Mouse (Mus musculus): ENCODE measurements around the gene Garem2. TPM values are rescaled to one million over a fixed set of nuclear protein-coding genes. Genes with fewer than 3 reads are reported as not detected.
"Not testable (repeated sequence)": the region's sequence is repeated elsewhere in the genome, so short reads cannot be mapped to it uniquely, and the experiment has no call there.

The Garem2 gene
- polyA plus RNA-seq (2014; fragmentation: Nextera tagmentation; extraction: Ambion mirVana) = 0.39 and 0.49 TPM in 2 replicates

DNA sequence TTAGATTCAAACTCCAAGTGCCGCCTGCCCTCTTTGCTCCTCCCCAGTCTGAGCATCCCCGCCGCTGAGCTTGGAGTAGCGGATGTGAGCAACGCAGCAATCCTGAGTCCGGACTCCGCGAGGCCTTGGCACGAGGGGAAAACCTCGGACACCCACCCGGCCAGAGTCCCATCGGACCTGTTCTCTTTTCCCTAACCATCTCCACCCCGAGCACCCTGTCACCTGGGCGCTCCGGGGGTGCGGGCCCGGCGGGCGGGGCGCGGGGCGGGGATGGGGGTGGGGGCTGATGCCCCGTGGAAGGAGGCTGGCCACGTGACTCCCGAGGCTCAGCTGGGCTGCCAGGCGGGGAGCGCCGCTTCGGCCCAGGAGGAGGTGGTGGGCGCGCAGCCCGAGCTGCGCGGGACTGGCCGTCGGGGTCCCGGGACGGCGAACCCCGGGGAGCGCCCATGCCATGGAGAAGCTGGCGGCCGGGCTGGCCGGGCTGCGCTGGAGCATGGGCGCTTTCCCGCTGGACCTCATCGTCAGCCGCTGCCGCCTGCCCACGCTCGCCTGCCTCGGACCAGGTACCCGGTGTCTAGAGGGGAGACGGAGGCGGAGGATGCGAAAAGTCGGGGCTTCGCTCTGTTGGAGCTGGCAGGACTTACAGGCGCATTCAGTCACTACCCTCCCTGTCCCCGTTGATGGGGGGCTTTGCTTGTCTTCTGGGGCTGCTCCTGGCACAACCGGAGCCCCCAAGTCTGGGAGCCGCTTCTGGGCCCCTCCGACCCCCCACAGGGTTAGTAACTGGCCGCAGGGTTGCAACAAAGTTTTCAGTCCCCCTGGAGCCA, at the start of gene Garem2:
TSS of gene Garem2 (plus strand) at position 321 of the 827 bp plus-strand sequence.
- H3K9me3 ChIP-seq (ENCODE audit: low read depth, low read length) = no peaks in the 10 kb centered on the region
- no peak for TF ChIP-seq CTCF (IDR thresholded peaks at IDR 0.05; ENCODE audit: low read depth)
- no peaks in the 10 kb centered on the region for H3K4me1 ChIP-seq (ENCODE audit: insufficient read depth)
- H3K4me2 ChIP-seq = peak within 1 kb of the TSS; percentile 93
- peaks cover 40% of the 10 kb centered on the region for H3K27me3 ChIP-seq (ENCODE audit: insufficient read depth, low read length)
- H3K9ac ChIP-seq = peak within 1 kb of the TSS; percentile 42
- DNase-seq = peak; percentile 78
- ATAC-seq (ENCODE audit: insufficient read depth) = peak; percentile 55; the same call in 1 of the 2 replicates
- H3K4me3 ChIP-seq (ENCODE audit: low read depth, low read length) = peak within 1 kb of the TSS; percentile 47
- H3K36me3 ChIP-seq (ENCODE audit: insufficient read depth) = no peaks in the 10 kb centered on the region
- no peak within 1 kb of the TSS for H3K27ac ChIP-seq (ENCODE audit: low read depth)
- under 1% methylated on average over 63 of the region's 65 CpGs for WGBS

DNA sequence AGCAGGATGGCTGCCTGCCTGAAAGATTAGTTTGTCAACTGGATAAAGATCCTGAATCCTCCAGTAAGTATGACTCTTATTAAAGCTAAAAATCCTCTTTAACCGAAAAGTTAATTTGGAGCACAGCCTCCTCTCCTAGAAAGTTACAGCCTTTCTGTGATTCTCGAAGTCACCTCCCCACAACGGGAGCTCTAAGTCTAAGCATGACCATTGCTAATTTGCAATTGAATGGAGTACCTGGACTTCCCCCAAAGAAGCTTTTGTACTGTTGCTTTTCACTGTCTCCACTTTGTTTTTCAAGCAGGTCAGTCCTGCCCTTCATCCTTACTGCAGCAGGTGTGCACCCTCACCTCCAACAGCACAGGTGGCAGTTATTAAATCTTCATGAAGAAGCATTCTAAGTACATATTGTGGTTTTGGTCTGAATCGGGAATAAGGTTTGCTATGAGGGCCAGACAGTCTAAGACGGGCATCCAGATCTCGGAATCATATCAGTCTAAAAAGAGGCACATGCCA, 46.7 kb upstream of the Garem2 start:
- no peak for ATAC-seq (ENCODE audit: insufficient read depth)
- H3K27me3 ChIP-seq (ENCODE audit: insufficient read depth, low read length) = no peaks in the 10 kb centered on the region
- H3K4me2 ChIP-seq = no peak overlapping the region
- 90% methylated on average over 6 of the region's 6 CpGs for WGBS
- DNase-seq = no peak
- H3K36me3 ChIP-seq (ENCODE audit: insufficient read depth) = peaks cover 43% of the 10 kb centered on the region
- no peak for TF ChIP-seq CTCF (IDR thresholded peaks at IDR 0.05; ENCODE audit: low read depth)
- no peaks in the 10 kb centered on the region for H3K9me3 ChIP-seq (ENCODE audit: low read depth, low read length)
- H3K27ac ChIP-seq (ENCODE audit: low read depth) = no peak overlapping the region
- no peaks in the 10 kb centered on the region for H3K4me1 ChIP-seq (ENCODE audit: insufficient read depth)
- H3K9ac ChIP-seq = no peak overlapping the region
- H3K4me3 ChIP-seq (ENCODE audit: low read depth, low read length) = no peak overlapping the region

DNA sequence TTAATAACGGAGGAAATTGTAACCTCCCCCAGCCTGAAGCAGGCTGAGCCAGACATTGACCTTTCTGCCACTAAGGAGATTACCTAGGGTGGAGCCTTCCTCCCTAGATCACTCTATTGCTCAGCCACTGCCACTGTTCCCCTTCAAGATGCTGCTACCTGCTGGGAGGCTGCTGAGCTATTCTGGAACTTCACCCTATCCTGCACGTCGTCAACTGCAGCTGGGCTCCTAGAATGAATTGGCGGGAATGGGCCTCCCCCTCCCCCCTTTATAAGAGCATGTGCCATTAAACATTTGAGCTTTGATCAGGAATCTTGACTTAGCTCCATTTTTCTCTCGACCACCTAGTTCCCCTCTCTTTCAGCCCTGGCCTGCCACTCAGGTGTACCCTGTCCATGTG, 45.4 kb upstream of the Garem2 start:
- peaks cover 52% of the 10 kb centered on the region for H3K36me3 ChIP-seq (ENCODE audit: insufficient read depth)
- not testable (repeated sequence) for H3K9me3 ChIP-seq (ENCODE audit: low read depth, low read length); H3K27ac ChIP-seq (ENCODE audit: low read depth); H3K9ac ChIP-seq; ATAC-seq (ENCODE audit: insufficient read depth); H3K4me1 ChIP-seq (ENCODE audit: insufficient read depth); DNase-seq; H3K4me2 ChIP-seq; H3K4me3 ChIP-seq (ENCODE audit: low read depth, low read length); H3K27me3 ChIP-seq (ENCODE audit: insufficient read depth, low read length)
- WGBS = 72% methylated on average over 5 of the region's 5 CpGs

DNA sequence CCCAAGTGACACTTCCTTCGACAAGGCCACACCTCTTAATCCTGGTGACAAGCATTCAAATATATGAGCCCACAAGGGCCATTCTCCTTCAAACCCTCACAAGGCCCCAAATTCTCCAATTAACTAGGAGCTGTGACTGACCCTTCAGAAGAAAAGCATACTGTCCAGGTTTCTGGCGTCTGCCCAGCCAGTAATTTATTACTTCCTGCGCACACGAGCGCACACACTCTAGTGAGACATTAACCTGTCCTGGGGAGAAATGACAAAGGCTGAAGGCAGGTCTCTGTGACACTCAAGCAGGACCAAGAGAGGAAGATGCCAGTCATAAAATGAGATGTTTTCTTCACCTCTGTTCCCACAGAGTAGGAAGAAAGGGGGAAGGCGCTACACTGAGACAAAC, 37.2 kb upstream of the Garem2 start:
- TF ChIP-seq CTCF (IDR thresholded peaks at IDR 0.05; ENCODE audit: low read depth) = no peak
- Histone ChIP-seq H3K27me3 (ENCODE audit: insufficient read depth, low read length) (no peaks in the 10 kb centered on the region), H3K4me1 (ENCODE audit: insufficient read depth) (peaks cover 4% of the 10 kb centered on the region; the same call in 1 of the 2 replicates), H3K4me2 (no peak overlapping the region), H3K9me3 (ENCODE audit: low read depth, low read length) (no peaks in the 10 kb centered on the region), H3K27ac (ENCODE audit: low read depth) (no peak overlapping the region), H3K9ac (no peak overlapping the region), H3K4me3 (ENCODE audit: low read depth, low read length) (no peak overlapping the region), H3K36me3 (ENCODE audit: insufficient read depth) (peaks cover 80% of the 10 kb centered on the region)
- no peak for DNase-seq
- WGBS = 73% methylated on average over 6 of the region's 6 CpGs
- no peak for ATAC-seq (ENCODE audit: insufficient read depth)

DNA sequence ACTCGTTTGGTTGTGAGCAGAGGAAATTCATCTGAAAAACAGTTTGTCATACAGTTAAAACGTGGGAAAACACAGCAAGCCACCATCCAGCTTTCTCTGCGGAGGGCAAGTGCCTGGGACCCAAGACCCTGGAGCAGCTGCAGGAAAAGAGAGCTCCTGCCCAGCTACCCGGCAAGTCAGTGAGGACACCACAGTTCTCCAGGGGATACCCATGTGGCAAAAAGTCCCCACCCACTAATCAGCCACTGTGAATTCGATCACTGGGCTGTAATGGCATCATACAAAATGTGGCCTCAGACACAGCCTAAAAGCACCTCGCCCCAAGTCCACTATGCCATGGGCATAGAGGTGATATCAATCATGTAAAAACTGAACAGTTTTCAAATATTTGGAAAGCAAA, 33.3 kb upstream of the Garem2 start:
- ATAC-seq (ENCODE audit: insufficient read depth) = no peak

DNA sequence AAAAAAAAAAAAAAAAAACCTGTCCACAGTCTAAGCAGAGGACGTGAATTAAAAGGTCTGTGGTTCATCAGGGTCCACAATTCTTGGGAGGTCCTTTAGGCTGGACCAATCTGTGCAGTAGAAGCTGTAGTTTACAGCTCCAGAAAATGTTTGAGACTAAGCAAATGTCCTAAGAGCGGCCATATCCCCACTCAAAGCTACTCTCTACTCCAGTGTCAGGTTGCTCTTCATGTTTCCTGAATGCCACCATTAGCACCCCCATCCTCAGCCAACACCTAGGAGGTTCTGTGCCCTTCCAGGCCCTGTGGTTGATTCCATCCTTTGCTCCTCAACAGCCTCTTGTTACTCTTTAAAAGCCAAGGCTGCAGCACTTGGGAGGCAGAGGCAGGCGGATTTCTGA, 32.6 kb upstream of the Garem2 start:
- Histone ChIP-seq H3K9me3 (ENCODE audit: low read depth, low read length) (no peaks in the 10 kb centered on the region), H3K4me2 (peak overlapping the region; percentile 78), H3K27ac (ENCODE audit: low read depth) (no peak overlapping the region), H3K27me3 (ENCODE audit: insufficient read depth, low read length) (no peaks in the 10 kb centered on the region), H3K9ac (peak overlapping the region; percentile 87), H3K36me3 (ENCODE audit: insufficient read depth) (peaks cover 43% of the 10 kb centered on the region), H3K4me3 (ENCODE audit: low read depth, low read length) (peak overlapping the region; percentile 85), H3K4me1 (ENCODE audit: insufficient read depth) (peaks cover 4% of the 10 kb centered on the region; the same call in 1 of the 2 replicates)
- ATAC-seq (ENCODE audit: insufficient read depth) (peak; percentile 15; the same call in 1 of the 2 replicates), DNase-seq (no peak)
- no peak for TF ChIP-seq CTCF (IDR thresholded peaks at IDR 0.05; ENCODE audit: low read depth)
- 32% methylated on average over 3 of the region's 3 CpGs for WGBS

More for the DNA sequence above, 33.3 kb upstream of the Garem2 start:
- Histone ChIP-seq H3K27ac (ENCODE audit: low read depth) (no peak overlapping the region), H3K9ac (peak overlapping the region; percentile 87), H3K9me3 (ENCODE audit: low read depth, low read length) (no peaks in the 10 kb centered on the region), H3K4me3 (ENCODE audit: low read depth, low read length) (peak overlapping the region; percentile 85), H3K4me2 (peak overlapping the region; percentile 78), H3K36me3 (ENCODE audit: insufficient read depth) (peaks cover 49% of the 10 kb centered on the region), H3K4me1 (ENCODE audit: insufficient read depth) (peaks cover 4% of the 10 kb centered on the region; the same call in 1 of the 2 replicates), H3K27me3 (ENCODE audit: insufficient read depth, low read length) (no peaks in the 10 kb centered on the region)
- no peak for TF ChIP-seq CTCF (IDR thresholded peaks at IDR 0.05; ENCODE audit: low read depth)
- WGBS = 69% methylated on average over 6 of the region's 6 CpGs
- no peak for DNase-seq

Data from lung, embryonic 14.5 days (tissue).